Mouse (Mus musculus): ENCODE measurements around the gene Cacna1a. TPM values are rescaled to one million over a fixed set of nuclear protein-coding genes. Genes with fewer than 3 reads are reported as not detected.

Cacna1a gene
- polyA plus RNA-seq, 1 experiment from 2014 or later: 7.7 TPM

GRCm38 (mm10) chr8:84356482-84356881, 31.8 kb upstream of the Cacna1a start:
- Histone ChIP-seq H3K9ac (ENCODE audit: low read length) (no peak overlapping the region), H3K4me2 (ENCODE audit: low read depth, low read length, severe bottlenecking) (no peak overlapping the region), H3K36me3 (ENCODE audit: control insufficient read depth, insufficient read depth, low read length) (no peaks in the 10 kb centered on the region), H3K9me3 (ENCODE audit: control insufficient read depth, low read length) (no peaks in the 10 kb centered on the region), H3K27ac (ENCODE audit: low read depth, low read length) (no peak overlapping the region), H3K4me3 (ENCODE audit: low read depth, low read length) (no peak overlapping the region), H3K27me3 (ENCODE audit: control insufficient read depth, insufficient read depth, low read length) (no peaks in the 10 kb centered on the region; the same call in 1 of the 2 replicates), H3K4me1 (replicated peaks; ENCODE audit: control insufficient read depth, insufficient read depth, low read length) (no peaks in the 10 kb centered on the region)
- DNase-seq (ENCODE audit: low spot score): no peak
- no peak for ATAC-seq (replicated peaks; ENCODE audit: low FRiP score)
- 69% methylated on average over 11 of the region's 11 CpGs for WGBS

- Histone ChIP-seq H3K27me3 (ENCODE audit: control insufficient read depth, insufficient read depth, low read length) (no peaks in the 10 kb centered on the region; the same call in 1 of the 2 replicates), H3K27ac (ENCODE audit: low read depth, low read length) (no peak overlapping the region)
Observed at GRCm38 (mm10) chr8:84357631-84358371, 30.4 kb upstream of the Cacna1a start.

DNA sequence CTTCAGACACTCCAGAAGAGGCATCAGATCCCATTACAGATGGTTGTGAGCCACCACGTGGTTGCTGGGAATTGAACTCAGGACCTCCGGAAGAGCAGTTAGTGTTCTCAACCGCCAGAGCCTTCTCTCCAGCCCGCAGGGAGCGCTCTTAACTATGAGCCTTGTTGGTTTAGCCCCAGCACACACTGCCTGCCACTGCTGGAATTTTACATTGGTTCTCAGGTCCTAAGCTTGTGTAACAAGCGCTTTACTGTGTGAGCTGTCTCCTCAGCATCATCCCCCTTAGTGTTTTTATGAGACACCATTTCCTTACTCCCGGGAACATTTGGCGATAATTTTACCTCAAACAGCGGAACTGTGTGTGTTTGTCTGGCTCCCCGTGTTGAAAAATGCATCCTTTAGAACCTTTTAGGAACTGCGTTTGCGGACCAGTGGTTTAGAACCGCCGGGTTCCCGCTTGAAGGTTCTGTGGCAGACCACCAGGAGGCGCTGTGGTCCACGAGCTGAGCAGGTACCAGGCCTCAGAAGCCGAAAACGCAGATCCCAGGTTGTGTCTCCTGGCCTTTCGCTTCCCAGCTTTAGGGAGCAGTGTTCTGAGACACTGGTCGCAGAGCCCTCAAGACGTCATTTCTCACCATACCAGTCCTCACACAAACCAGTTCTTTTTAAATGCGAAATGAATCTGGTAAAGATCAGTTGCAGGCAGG, 24.7 kb upstream of the Cacna1a start:
- H3K4me3 ChIP-seq (ENCODE audit: low read depth, low read length): no peak overlapping the region
- no peak overlapping the region for H3K27ac ChIP-seq (ENCODE audit: low read depth, low read length)
- H3K9me3 ChIP-seq (ENCODE audit: control insufficient read depth, low read length): no peaks in the 10 kb centered on the region
- no peak overlapping the region for H3K9ac ChIP-seq (ENCODE audit: low read length)
- no peak overlapping the region for H3K4me2 ChIP-seq (ENCODE audit: low read depth, low read length, severe bottlenecking)
- no peak for ATAC-seq (replicated peaks; ENCODE audit: low FRiP score)
- peak; percentile 89 for DNase-seq (ENCODE audit: low spot score)
- no peaks in the 10 kb centered on the region for H3K4me1 ChIP-seq (replicated peaks; ENCODE audit: control insufficient read depth, insufficient read depth, low read length)
- 13% methylated on average over 23 of the region's 23 CpGs for WGBS
- no peaks in the 10 kb centered on the region; the same call in 1 of the 2 replicates for H3K27me3 ChIP-seq (ENCODE audit: control insufficient read depth, insufficient read depth, low read length)
- no peaks in the 10 kb centered on the region for H3K36me3 ChIP-seq (ENCODE audit: control insufficient read depth, insufficient read depth, low read length)

More at GRCm38 (mm10) chr8:84357631-84358371, 30.4 kb upstream of the Cacna1a start:
- no peak overlapping the region for H3K4me3 ChIP-seq (ENCODE audit: low read depth, low read length)
- peak; percentile 85 for DNase-seq (ENCODE audit: low spot score)
- H3K4me1 ChIP-seq (replicated peaks; ENCODE audit: control insufficient read depth, insufficient read depth, low read length): no peaks in the 10 kb centered on the region
- WGBS: 27% methylated on average over 20 of the region's 20 CpGs
- H3K9ac ChIP-seq (ENCODE audit: low read length): peak overlapping the region; percentile 23; the same call in 1 of the 2 replicates
- peak; percentile 69; the same call in 1 of the 2 replicates for ATAC-seq (replicated peaks; ENCODE audit: low FRiP score)
- H3K4me2 ChIP-seq (ENCODE audit: low read depth, low read length, severe bottlenecking): no peak overlapping the region
- H3K36me3 ChIP-seq (ENCODE audit: control insufficient read depth, insufficient read depth, low read length): no peaks in the 10 kb centered on the region
- no peaks in the 10 kb centered on the region for H3K9me3 ChIP-seq (ENCODE audit: control insufficient read depth, low read length)

DNA sequence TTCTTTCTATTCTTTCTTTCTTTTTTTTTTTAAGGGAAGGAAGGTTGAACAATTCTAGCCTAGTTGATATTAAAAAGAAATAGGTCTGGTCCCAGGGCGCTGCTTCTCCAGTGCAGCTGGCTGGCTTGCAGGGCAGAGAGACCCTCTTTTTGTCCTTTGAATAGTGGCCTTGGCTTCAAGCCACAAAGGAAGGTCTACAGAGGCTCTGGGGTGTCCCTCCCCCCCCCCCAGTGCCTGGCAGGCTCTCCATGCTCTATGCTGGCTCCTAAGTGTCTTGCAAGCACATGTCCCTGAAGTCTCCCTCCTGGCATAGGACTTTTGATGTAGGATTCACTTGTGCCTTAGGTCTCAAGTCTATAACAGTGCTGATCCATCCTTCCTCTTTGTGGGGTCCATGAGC, 23.0 kb upstream of the Cacna1a start:
- H3K36me3 ChIP-seq (ENCODE audit: control insufficient read depth, insufficient read depth, low read length): no peaks in the 10 kb centered on the region
- H3K4me1 ChIP-seq (replicated peaks; ENCODE audit: control insufficient read depth, insufficient read depth, low read length): no peaks in the 10 kb centered on the region
- H3K27ac ChIP-seq (ENCODE audit: low read depth, low read length): no peak overlapping the region
- H3K9me3 ChIP-seq (ENCODE audit: control insufficient read depth, low read length): no peaks in the 10 kb centered on the region
- no peak overlapping the region for H3K4me2 ChIP-seq (ENCODE audit: low read depth, low read length, severe bottlenecking)
- no peak for ATAC-seq (replicated peaks; ENCODE audit: low FRiP score)
- 88% methylated on average over 1 of the region's 1 CpGs for WGBS
- no peak overlapping the region for H3K9ac ChIP-seq (ENCODE audit: low read length)
- H3K27me3 ChIP-seq (ENCODE audit: control insufficient read depth, insufficient read depth, low read length): no peaks in the 10 kb centered on the region
- H3K4me3 ChIP-seq (ENCODE audit: low read depth, low read length): no peak overlapping the region
- DNase-seq (ENCODE audit: low spot score): no peak

GRCm38 (mm10) chr8:84370972-84371371, 17.3 kb upstream of the Cacna1a start:
- 78% methylated on average over 4 of the region's 4 CpGs for WGBS
- H3K4me1 ChIP-seq (replicated peaks; ENCODE audit: control insufficient read depth, insufficient read depth, low read length): no peaks in the 10 kb centered on the region
- no peaks in the 10 kb centered on the region for H3K9me3 ChIP-seq (ENCODE audit: control insufficient read depth, low read length)
- ATAC-seq (replicated peaks; ENCODE audit: low FRiP score) (no peak), DNase-seq (ENCODE audit: low spot score) (no peak)
- H3K4me3 ChIP-seq (ENCODE audit: low read depth, low read length): no peak overlapping the region
- H3K4me2 ChIP-seq (ENCODE audit: low read depth, low read length, severe bottlenecking): no peak overlapping the region
- H3K9ac ChIP-seq (ENCODE audit: low read length): no peak overlapping the region
- H3K27me3 ChIP-seq (ENCODE audit: control insufficient read depth, insufficient read depth, low read length): no peaks in the 10 kb centered on the region
- H3K36me3 ChIP-seq (ENCODE audit: control insufficient read depth, insufficient read depth, low read length): no peaks in the 10 kb centered on the region
- H3K27ac ChIP-seq (ENCODE audit: low read depth, low read length): no peak overlapping the region

GRCm38 (mm10) chr8:84375038-84375437, 13.2 kb upstream of the Cacna1a start:
- no peaks in the 10 kb centered on the region for H3K36me3 ChIP-seq (ENCODE audit: control insufficient read depth, insufficient read depth, low read length)
- H3K4me1 ChIP-seq (replicated peaks; ENCODE audit: control insufficient read depth, insufficient read depth, low read length): no peaks in the 10 kb centered on the region
- H3K4me3 ChIP-seq (ENCODE audit: low read depth, low read length): no peak overlapping the region
- no peak overlapping the region for H3K27ac ChIP-seq (ENCODE audit: low read depth, low read length)
- no peak overlapping the region for H3K9ac ChIP-seq (ENCODE audit: low read length)
- no peak overlapping the region for H3K4me2 ChIP-seq (ENCODE audit: low read depth, low read length, severe bottlenecking)
- DNase-seq (ENCODE audit: low spot score) (peak; percentile 10), ATAC-seq (replicated peaks; ENCODE audit: low FRiP score) (no peak)
- H3K9me3 ChIP-seq (ENCODE audit: control insufficient read depth, low read length): no peaks in the 10 kb centered on the region
- H3K27me3 ChIP-seq (ENCODE audit: control insufficient read depth, insufficient read depth, low read length): no peaks in the 10 kb centered on the region
- WGBS: 38% methylated on average over 5 of the region's 5 CpGs

DNA sequence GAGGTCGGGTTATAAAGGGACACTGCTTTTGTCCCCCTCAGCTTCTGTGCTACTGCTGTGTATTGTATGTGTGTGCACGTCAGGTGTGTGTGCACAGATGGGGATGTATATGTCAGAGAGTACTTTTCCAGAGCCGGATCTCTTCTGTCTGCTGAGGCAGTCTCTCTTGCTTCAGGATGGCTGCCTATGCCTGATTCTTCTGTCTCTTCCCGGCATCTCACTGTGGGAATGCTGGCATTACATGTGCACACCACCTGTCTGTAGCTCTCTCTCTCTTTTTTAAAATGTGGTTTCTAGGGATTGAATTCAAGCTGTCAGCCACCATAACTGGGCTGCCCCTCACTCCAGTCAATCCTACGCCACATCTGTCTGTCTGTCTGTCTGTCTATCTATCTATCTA, 12.4 kb upstream of the Cacna1a start:
- no peak for ATAC-seq (replicated peaks; ENCODE audit: low FRiP score)
- Histone ChIP-seq H3K9ac (ENCODE audit: low read length) (no peak overlapping the region), H3K4me1 (replicated peaks; ENCODE audit: control insufficient read depth, insufficient read depth, low read length) (no peaks in the 10 kb centered on the region), H3K27me3 (ENCODE audit: control insufficient read depth, insufficient read depth, low read length) (no peaks in the 10 kb centered on the region), H3K27ac (ENCODE audit: low read depth, low read length) (no peak overlapping the region), H3K9me3 (ENCODE audit: control insufficient read depth, low read length) (no peaks in the 10 kb centered on the region), H3K4me3 (ENCODE audit: low read depth, low read length) (no peak overlapping the region), H3K4me2 (ENCODE audit: low read depth, low read length, severe bottlenecking) (no peak overlapping the region), H3K36me3 (ENCODE audit: control insufficient read depth, insufficient read depth, low read length) (no peaks in the 10 kb centered on the region)
- 77% methylated on average over 5 of the region's 5 CpGs for WGBS
- DNase-seq (ENCODE audit: low spot score): no peak

DNA sequence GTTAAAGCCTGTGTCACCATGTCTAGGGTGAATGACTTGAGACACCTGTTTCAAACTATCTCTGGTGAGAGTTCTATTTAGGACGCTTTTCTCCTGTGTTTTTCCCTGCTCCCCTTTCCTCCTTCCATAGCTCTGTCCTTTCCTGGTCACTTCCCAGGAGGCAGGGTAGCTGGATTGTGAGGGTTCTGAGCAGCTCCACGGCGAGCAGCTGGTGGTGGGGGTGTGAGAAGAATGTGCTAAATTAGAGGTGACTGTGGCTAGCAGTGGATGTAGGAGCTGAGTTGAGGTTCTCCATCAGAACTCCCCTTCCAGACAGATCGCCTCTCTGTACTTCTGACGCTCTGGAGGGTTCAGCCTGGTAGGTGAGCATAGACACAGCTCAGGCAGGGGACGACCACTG, 11.7 kb upstream of the Cacna1a start:
- no peak overlapping the region for H3K27ac ChIP-seq (ENCODE audit: low read depth, low read length)
- 81% methylated on average over 6 of the region's 6 CpGs for WGBS
- no peak for ATAC-seq (replicated peaks; ENCODE audit: low FRiP score)
- no peaks in the 10 kb centered on the region for H3K27me3 ChIP-seq (ENCODE audit: control insufficient read depth, insufficient read depth, low read length)
- H3K4me3 ChIP-seq (ENCODE audit: low read depth, low read length): no peak overlapping the region
- H3K4me1 ChIP-seq (replicated peaks; ENCODE audit: control insufficient read depth, insufficient read depth, low read length): no peaks in the 10 kb centered on the region
- H3K4me2 ChIP-seq (ENCODE audit: low read depth, low read length, severe bottlenecking): no peak overlapping the region
- no peaks in the 10 kb centered on the region for H3K9me3 ChIP-seq (ENCODE audit: control insufficient read depth, low read length)
- peak; percentile 33 for DNase-seq (ENCODE audit: low spot score)
- no peak overlapping the region for H3K9ac ChIP-seq (ENCODE audit: low read length)
- H3K36me3 ChIP-seq (ENCODE audit: control insufficient read depth, insufficient read depth, low read length): no peaks in the 10 kb centered on the region
